Mouse (Mus musculus): ENCODE measurements around the gene BC030870. TPM values are rescaled to one million over a fixed set of nuclear protein-coding genes. Genes with fewer than 3 reads are reported as not detected.

The BC030870 gene
- polyA plus RNA-seq, 1 experiment: 3.6 TPM

DNA sequence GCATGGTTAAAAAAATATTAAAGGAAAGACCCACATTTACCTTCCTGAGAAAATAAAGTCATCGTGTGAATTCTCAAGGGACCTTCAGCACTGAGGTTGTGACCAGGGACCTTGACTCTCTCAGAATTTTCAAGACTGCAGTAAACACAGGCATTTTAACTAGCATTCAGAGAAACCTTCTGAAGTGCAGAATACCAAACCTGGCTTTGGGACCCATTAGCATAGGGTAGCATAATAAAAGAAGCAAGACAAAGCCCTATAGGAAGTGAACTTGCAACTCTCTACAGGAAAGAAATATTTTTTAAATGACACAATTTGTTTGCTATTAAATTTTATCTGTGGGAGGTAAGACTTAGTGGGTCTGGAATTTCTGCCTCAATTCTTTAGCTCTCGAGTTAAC is 65.3 kb downstream of the BC030870 start:
- Histone ChIP-seq H3K4me1 (ENCODE audit: control insufficient read depth, insufficient read depth, insufficient read length, low read length) (no peaks in the 10 kb centered on the region), H3K27ac (ENCODE audit: insufficient read depth, low read depth, low read length) (no peak overlapping the region), H3K4me3 (ENCODE audit: low read depth, low read length) (no peak overlapping the region), H3K36me3 (ENCODE audit: control insufficient read depth, insufficient read depth, low read length) (no peaks in the 10 kb centered on the region), H3K27me3 (ENCODE audit: control insufficient read depth, insufficient read depth, low read length) (no peaks in the 10 kb centered on the region)
- WGBS: 62% methylated on average over 2 of the region's 2 CpGs
- TF ChIP-seq CTCF (IDR thresholded peaks at IDR 0.05; ENCODE audit: extremely low read depth, insufficient read length, insufficient replicate concordance, low read depth, low read length): no peak
- TF ChIP-seq POLR2A (IDR thresholded peaks at IDR 0.05; ENCODE audit: low read depth, low read length): no peak

DNA sequence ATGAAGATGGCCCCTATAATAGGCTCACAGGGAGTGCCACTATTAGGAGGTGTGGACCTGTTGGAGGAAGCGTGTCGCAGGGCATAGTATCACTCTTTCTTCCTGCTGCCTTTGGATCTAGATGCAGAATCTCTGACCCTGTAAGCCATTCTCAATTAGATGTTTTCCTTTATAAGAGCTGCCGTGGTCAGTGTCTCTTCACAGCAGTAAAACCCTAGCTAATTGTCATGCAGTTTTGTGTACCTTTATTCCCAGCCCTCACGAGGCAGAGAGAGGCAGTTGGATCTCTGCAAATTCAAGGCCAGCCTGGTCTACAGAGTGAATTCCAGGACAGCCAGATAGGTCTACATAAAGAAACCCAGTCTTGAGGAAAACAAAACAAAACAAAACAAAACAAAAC is 67.2 kb downstream of the BC030870 start:
- TF ChIP-seq POLR2A (IDR thresholded peaks at IDR 0.05; ENCODE audit: low read depth, low read length): no peak
- TF ChIP-seq CTCF (IDR thresholded peaks at IDR 0.05; ENCODE audit: extremely low read depth, insufficient read length, insufficient replicate concordance, low read depth, low read length): no peak
- WGBS: 70% methylated on average over 4 of the region's 4 CpGs
- Histone ChIP-seq H3K4me1 (ENCODE audit: control insufficient read depth, insufficient read depth, insufficient read length, low read length) (no peaks in the 10 kb centered on the region), H3K27ac (ENCODE audit: insufficient read depth, low read depth, low read length) (no peak overlapping the region), H3K4me3 (ENCODE audit: low read depth, low read length) (no peak overlapping the region), H3K36me3 (ENCODE audit: control insufficient read depth, insufficient read depth, low read length) (no peaks in the 10 kb centered on the region), H3K27me3 (ENCODE audit: control insufficient read depth, insufficient read depth, low read length) (no peaks in the 10 kb centered on the region)

DNA sequence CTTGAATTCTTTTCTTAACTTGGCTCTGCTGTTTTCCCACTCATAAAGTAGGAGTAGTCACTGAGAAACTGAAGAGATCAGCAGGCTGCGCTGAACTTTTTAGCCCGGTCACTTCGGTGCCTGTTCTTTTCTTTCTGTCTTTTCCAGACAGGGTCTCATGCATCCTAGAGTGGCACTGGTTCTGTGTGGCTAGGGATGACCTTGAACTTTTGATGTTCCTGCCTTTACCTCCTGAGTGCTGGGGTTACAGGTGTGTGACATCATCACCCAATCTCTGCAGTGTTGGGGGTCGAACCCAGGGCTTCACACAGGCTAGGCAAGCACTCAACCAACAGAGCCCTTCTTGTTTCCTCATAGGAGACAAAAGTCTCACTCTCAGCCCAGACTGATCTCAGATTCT is 72.6 kb downstream of the BC030870 start:
- TF ChIP-seq CTCF (IDR thresholded peaks at IDR 0.05; ENCODE audit: extremely low read depth, insufficient read length, insufficient replicate concordance, low read depth, low read length) (no peak), POLR2A (IDR thresholded peaks at IDR 0.05; ENCODE audit: low read depth, low read length) (no peak)
- H3K27ac ChIP-seq (ENCODE audit: insufficient read depth, low read depth, low read length): no peak overlapping the region
- 92% methylated on average over 4 of the region's 4 CpGs for WGBS

DNA sequence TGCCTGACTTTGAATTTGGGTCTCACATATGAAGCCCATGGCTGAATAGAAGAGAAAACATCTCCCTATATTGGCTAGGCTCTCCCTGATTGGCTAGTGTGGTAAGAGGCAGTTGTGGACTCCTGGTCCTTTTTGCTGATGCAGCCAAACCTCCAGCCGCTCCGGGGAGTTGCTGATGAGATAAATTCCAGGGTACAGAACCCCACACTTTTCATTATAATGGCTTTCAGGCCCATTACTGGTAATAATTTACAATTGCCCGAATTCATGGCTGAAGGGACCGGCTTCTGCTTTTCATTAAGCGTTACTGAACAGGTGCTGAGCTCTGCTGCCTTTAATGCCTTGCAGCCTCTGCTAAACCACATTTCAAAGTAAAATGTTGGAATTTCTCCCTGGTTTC is 75.4 kb downstream of the BC030870 start:
- 65% methylated on average over 5 of the region's 5 CpGs for WGBS
- H3K4me1 ChIP-seq (ENCODE audit: control insufficient read depth, insufficient read depth, insufficient read length, low read length): no peaks in the 10 kb centered on the region
- no peak for TF ChIP-seq CTCF (IDR thresholded peaks at IDR 0.05; ENCODE audit: extremely low read depth, insufficient read length, insufficient replicate concordance, low read depth, low read length)
- no peak for TF ChIP-seq POLR2A (IDR thresholded peaks at IDR 0.05; ENCODE audit: low read depth, low read length)

More for the DNA sequence above, 72.6 kb downstream of the BC030870 start:
- Histone ChIP-seq H3K27me3 (ENCODE audit: control insufficient read depth, insufficient read depth, low read length) (no peaks in the 10 kb centered on the region), H3K4me1 (ENCODE audit: control insufficient read depth, insufficient read depth, insufficient read length, low read length) (no peaks in the 10 kb centered on the region), H3K4me3 (ENCODE audit: low read depth, low read length) (no peak overlapping the region), H3K36me3 (ENCODE audit: control insufficient read depth, insufficient read depth, low read length) (no peaks in the 10 kb centered on the region)

DNA sequence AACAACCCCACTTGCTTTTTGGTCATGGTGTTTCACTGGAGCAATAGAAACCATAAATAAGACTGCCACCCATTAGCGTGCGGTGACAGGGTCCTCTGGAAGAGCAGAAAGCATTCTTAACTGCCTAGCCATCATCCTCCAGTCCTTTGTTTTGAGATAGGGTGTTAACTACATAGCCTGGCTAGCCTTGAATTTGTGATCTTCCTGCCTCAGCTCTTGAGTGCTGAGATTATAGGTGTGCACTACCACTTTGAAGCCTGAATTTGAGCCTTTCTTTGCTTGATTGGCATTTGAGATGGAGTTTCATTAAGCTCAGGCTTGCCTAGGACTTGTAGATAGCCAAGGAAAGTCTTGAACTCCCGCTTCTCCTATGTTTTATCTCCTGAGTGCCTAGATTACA is 75.8 kb downstream of the BC030870 start:
- 89% methylated on average over 3 of the region's 3 CpGs for WGBS
- H3K4me1 ChIP-seq (ENCODE audit: control insufficient read depth, insufficient read depth, insufficient read length, low read length): no peaks in the 10 kb centered on the region
- TF ChIP-seq POLR2A (IDR thresholded peaks at IDR 0.05; ENCODE audit: low read depth, low read length): no peak
- TF ChIP-seq CTCF (IDR thresholded peaks at IDR 0.05; ENCODE audit: extremely low read depth, insufficient read length, insufficient replicate concordance, low read depth, low read length): no peak
- no peaks in the 10 kb centered on the region for H3K36me3 ChIP-seq (ENCODE audit: control insufficient read depth, insufficient read depth, low read length)
- H3K4me3 ChIP-seq (ENCODE audit: low read depth, low read length): no peak overlapping the region
- H3K27ac ChIP-seq (ENCODE audit: insufficient read depth, low read depth, low read length): no peak overlapping the region
- H3K27me3 ChIP-seq (ENCODE audit: control insufficient read depth, insufficient read depth, low read length): no peaks in the 10 kb centered on the region

More for the DNA sequence above, 75.4 kb downstream of the BC030870 start:
- Histone ChIP-seq H3K27ac (ENCODE audit: insufficient read depth, low read depth, low read length) (no peak overlapping the region), H3K27me3 (ENCODE audit: control insufficient read depth, insufficient read depth, low read length) (no peaks in the 10 kb centered on the region), H3K4me3 (ENCODE audit: low read depth, low read length) (no peak overlapping the region), H3K36me3 (ENCODE audit: control insufficient read depth, insufficient read depth, low read length) (no peaks in the 10 kb centered on the region)

DNA sequence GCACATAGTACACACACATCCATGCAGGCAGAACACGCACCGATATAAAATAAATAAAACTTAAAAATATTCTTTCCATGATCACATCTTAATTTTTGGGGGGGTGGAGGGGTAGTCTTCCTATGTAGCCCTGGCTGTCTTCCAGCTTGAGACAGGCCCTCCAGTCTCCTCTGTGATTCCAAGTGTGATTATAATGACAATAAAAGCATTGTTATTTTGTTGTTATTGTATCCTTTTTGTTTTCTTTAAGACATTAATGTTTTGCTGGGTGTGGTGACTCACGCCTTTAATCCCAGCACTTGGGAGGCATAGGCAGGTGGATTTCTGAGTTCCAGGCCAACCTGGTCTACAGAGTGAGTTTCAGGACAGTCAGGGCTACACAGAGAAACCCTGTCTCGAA is 81.6 kb downstream of the BC030870 start:
- H3K36me3 ChIP-seq (ENCODE audit: control insufficient read depth, insufficient read depth, low read length): no peaks in the 10 kb centered on the region
- WGBS: 81% methylated on average over 4 of the region's 4 CpGs
- TF ChIP-seq CTCF (IDR thresholded peaks at IDR 0.05; ENCODE audit: extremely low read depth, insufficient read length, insufficient replicate concordance, low read depth, low read length) (no peak), POLR2A (IDR thresholded peaks at IDR 0.05; ENCODE audit: low read depth, low read length) (no peak)

DNA sequence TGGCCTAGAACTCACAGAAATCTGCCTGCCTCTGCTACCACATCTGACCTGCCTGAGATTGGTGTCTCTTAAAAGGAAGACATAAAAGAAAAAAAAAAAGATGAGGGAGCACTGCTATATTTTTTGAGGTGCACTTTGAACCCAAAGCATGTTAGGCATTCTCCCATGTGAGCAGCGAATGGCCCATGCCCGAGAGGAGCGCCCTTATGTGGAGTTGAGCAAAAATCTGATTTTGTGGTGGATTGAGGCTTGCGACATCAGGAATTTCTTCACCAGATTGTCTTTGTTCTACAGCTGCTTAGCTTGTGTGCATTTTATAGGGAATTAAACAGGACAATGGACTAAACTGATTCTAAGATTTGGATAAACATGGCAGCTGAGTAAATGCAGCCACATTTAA is 82.2 kb downstream of the BC030870 start:
- no peaks in the 10 kb centered on the region for H3K4me1 ChIP-seq (ENCODE audit: control insufficient read depth, insufficient read depth, insufficient read length, low read length)
- no peaks in the 10 kb centered on the region for H3K36me3 ChIP-seq (ENCODE audit: control insufficient read depth, insufficient read depth, low read length)
- no peaks in the 10 kb centered on the region for H3K27me3 ChIP-seq (ENCODE audit: control insufficient read depth, insufficient read depth, low read length)
- TF ChIP-seq POLR2A (IDR thresholded peaks at IDR 0.05; ENCODE audit: low read depth, low read length) (no peak), CTCF (IDR thresholded peaks at IDR 0.05; ENCODE audit: extremely low read depth, insufficient read length, insufficient replicate concordance, low read depth, low read length) (no peak)
- 88% methylated on average over 4 of the region's 4 CpGs for WGBS
- H3K4me3 ChIP-seq (ENCODE audit: low read depth, low read length): no peak overlapping the region
- no peak overlapping the region for H3K27ac ChIP-seq (ENCODE audit: insufficient read depth, low read depth, low read length)

More for the DNA sequence above, 81.6 kb downstream of the BC030870 start:
- Histone ChIP-seq H3K4me3 (ENCODE audit: low read depth, low read length) (no peak overlapping the region), H3K27me3 (ENCODE audit: control insufficient read depth, insufficient read depth, low read length) (no peaks in the 10 kb centered on the region), H3K27ac (ENCODE audit: insufficient read depth, low read depth, low read length) (no peak overlapping the region), H3K4me1 (ENCODE audit: control insufficient read depth, insufficient read depth, insufficient read length, low read length) (no peaks in the 10 kb centered on the region)

DNA sequence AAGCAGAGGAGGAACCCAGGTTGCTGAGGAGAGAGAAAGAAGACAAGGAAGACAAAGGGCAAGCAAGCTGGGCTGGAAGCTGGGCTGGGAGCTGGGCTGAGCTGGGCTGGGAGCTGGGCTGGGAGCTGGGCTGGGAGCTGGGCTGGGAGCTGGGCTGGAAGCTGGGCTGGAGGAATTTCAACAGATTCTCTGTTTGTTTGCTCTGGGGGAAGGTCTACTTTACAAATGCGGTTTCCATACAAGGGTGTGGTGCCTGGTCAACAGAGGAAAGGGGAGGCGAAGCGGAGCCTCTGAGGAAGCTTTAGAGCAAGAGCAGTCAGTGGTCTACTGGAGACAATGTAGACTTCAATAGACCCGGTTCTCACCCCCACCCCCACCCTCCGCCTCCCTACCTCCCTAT is 82.8 kb downstream of the BC030870 start:
- H3K4me1 ChIP-seq (ENCODE audit: control insufficient read depth, insufficient read depth, insufficient read length, low read length): no peaks in the 10 kb centered on the region
- H3K36me3 ChIP-seq (ENCODE audit: control insufficient read depth, insufficient read depth, low read length): no peaks in the 10 kb centered on the region
- no peaks in the 10 kb centered on the region for H3K27me3 ChIP-seq (ENCODE audit: control insufficient read depth, insufficient read depth, low read length)
- no peak overlapping the region for H3K4me3 ChIP-seq (ENCODE audit: low read depth, low read length)
- no peak for TF ChIP-seq POLR2A (IDR thresholded peaks at IDR 0.05; ENCODE audit: low read depth, low read length)
- TF ChIP-seq CTCF (IDR thresholded peaks at IDR 0.05; ENCODE audit: extremely low read depth, insufficient read length, insufficient replicate concordance, low read depth, low read length): no peak
- 42% methylated on average over 5 of the region's 5 CpGs for WGBS
- H3K27ac ChIP-seq (ENCODE audit: insufficient read depth, low read depth, low read length): no peak overlapping the region

Data from small intestine, adult 2 months (tissue).